Mouse (Mus musculus) G1E-ER4 (cell line): ENCODE measurements around the gene Ric1. TPM values are rescaled to one million over a fixed set of nuclear protein-coding genes. Genes with fewer than 3 reads are reported as not detected.

Source experiments
- GATA1 ChIP-seq: IDR thresholded peaks from one replicate; pipeline ENCODE4 v1.8.0; 2012; ENCODE audit warnings: low read length, inconsistent platforms
- polyA plus RNA-seq: library from polyadenylated mRNA; stranded (reverse); fragments of >175 nt; gene quantifications from 2 replicates; pipeline ENCODE4 v1.2.3, GENCODE M21; 2012

The Ric1 gene
- polyA plus RNA-seq: 12.2 and 13.3 TPM in 2 replicates

GRCm38 (mm10) chr19:29521637-29522435, at the start of gene Ric1:
TSS of gene Ric1 (plus strand) at chr19:29522282.
- no peak for TF ChIP-seq GATA1

DNA sequence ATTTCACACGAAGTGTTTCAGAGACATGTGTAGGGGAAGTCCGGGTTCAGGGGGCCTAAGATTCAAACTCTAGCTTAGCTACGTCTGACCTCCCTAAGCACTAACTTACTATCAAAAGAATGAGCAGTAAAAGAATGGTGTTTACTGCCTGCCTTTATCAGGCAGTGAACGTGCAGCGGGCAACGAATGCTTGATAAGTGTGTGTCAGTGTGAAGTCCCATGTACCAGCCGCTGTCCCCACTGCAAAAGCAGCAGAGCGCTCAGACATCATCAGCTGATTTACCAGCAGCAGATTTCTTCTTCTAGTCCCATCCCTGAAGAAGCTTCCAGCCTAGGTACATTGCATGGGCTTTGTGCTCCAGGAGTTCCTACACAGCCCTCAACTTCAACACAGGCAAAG, 49.7 kb upstream of the Ric1 start:
- TF ChIP-seq GATA1: no peak

GRCm38 (mm10) chr19:29472946-29473345, 49.1 kb upstream of the Ric1 start:
- no peak for TF ChIP-seq GATA1

- no peak for TF ChIP-seq GATA1
Measured at GRCm38 (mm10) chr19:29474803-29475202, 47.3 kb upstream of the Ric1 start.

GRCm38 (mm10) chr19:29475210-29475620, 46.9 kb upstream of the Ric1 start:
- TF ChIP-seq GATA1: no peak

- no peak for TF ChIP-seq GATA1
Measured at GRCm38 (mm10) chr19:29478598-29478997, 43.5 kb upstream of the Ric1 start.

DNA sequence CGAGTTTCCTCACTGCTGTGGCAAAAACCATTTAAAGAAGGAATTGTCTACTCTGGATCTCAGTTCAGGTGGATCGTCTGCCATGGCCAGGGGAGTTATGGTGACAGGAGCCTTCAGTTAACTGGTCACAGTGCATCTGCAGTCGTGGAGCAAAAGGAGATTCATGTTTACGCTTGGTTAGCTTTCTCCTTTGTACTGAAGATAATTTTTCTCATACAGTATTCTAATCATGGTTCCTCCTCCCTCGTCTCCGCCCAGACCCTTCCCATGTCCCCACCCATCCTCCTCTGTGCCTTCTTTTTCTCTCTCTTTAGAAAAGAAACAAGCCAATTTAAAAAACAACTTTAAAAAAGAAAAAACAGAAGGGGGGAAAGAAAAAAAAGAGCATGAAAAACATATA, 40.5 kb upstream of the Ric1 start:
- TF ChIP-seq GATA1: no peak

DNA sequence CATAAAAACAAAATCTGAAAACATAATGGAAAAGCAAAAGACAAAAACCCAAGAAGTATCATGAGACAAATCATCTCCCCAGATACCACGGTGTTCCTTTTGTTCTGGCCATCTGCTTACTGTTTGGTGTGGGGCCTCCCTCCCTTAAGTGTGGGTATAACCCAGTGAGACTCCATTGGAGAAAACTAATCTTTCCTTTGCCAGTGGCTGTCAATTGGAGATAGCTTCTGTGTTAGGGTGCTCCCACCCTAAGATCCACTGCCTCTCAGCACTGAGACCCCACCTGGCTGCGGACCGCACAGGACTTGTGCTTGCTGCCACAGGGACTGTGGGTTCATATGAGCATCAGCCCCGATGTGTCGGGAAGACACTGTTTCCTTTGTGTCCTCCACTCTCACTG, 39.9 kb upstream of the Ric1 start:
- no peak for TF ChIP-seq GATA1

DNA sequence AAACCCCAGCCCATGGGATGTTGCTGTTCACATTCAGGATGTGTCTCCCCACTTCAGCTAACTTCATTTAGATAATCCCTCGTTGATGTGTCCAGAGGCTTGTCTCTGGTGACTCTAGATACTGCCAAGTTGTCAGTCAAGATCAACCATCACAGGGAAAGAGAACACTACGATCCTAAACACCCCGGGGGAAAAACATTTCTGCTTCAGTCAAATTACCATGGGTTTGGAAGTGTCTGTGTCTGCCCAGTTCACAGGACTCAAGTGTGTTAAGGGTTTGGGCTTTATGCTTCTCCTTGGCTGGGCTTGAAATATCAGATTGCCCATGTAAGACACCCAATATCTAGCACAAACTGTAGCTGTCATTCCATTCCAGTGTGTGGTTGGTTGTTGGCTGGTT, 39.4 kb upstream of the Ric1 start:
- TF ChIP-seq GATA1: no peak

DNA sequence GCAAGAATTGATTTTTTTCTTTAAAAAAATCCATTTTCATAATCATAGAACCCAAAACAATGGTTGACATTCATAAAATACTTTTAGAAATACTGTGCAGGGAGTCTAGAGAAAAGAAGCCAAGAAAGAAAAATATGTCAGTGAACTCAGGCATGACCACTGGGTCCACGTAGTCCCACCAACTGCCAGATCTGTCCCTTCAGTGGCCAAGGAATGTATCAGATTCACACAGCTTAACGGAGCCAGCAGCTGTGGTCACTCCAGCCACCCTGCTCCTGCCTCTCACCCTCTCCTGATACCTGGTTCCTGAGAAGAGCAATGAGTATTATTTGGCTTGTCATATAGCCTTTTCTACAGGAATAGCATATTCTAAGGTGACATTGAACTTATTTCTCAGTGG, 38.7 kb upstream of the Ric1 start:
- no peak for TF ChIP-seq GATA1

DNA sequence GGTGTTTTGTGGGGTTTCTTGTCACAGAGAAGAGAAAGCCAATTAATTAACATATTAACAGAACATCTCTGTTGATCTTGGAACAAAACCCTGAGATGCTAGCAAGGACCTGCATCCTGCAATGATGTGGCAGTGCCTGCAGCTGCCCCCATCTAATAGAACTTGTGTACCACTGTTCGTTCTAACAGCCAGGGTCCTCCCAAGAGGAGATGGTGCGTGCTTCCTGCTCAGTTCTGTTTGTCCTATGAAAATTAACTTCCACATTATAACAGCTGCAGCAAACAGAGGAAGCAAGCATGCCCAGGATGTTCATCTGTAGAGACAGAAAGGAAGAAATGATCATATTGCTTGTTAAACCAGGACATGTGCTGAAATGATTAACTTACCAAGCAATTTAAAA, 37.5 kb upstream of the Ric1 start:
- TF ChIP-seq GATA1: no peak

- no peak for TF ChIP-seq GATA1
Measured at GRCm38 (mm10) chr19:29485257-29485948, 36.7 kb upstream of the Ric1 start.

DNA sequence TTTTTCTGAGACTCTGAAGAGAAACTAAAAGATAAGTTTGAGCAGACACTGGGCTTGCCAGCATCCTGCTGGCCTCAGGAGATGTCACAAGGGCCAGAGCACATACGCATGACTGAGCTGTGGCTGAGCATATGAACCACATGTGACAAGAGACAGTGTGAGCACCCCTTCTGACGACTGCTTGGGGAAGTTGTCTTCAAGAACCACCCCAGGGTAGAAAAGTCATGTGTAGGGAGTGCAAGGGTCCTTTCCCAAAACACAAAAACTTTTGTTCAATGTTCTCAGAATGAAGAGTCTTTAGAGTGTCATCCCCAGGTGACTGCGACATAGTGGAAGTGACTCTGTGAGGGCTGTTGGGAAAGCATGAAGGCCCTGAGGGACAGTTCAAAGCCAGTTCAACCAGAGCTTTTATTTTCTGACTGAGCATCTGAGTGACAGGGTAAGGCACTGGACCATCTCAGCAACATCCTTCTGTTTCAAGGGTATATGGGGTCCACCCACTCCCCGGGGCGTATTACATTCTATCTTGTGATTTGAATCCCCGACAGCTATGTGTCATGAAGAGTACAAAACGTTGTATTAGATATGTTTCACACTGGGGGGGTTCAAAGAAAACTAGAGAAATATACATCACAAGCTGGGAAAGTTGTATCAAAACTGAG, 35.4 kb upstream of the Ric1 start:
- no peak for TF ChIP-seq GATA1

GRCm38 (mm10) chr19:29487326-29488072, 34.6 kb upstream of the Ric1 start:
- no peak for TF ChIP-seq GATA1

DNA sequence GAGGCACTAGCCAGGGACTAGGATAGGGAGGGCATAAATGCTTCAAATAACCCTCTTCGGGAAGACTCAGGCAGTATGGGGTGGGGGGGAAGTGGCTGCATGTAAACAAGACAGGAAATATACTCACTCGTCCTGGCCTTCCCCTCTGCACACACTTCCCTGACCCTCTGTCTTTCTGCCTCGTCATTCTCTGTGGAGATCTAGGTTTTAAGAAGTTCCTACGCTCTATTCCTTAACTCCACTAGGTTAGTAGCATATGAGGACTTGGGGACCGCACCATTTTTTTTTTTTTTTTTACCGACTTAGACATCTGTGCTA, 34.0 kb upstream of the Ric1 start:
- TF ChIP-seq GATA1: no peak

GRCm38 (mm10) chr19:29488420-29488819, 33.7 kb upstream of the Ric1 start:
- no peak for TF ChIP-seq GATA1
